Mouse (Mus musculus) Muller cell, postnatal 12 days (primary cell): ENCODE data around the gene Mrps36.
"Not testable (repeated sequence)": the region's sequence is repeated elsewhere in the genome, so short reads cannot be mapped to it uniquely, and the experiment has no call there.

Experiments
- DNase-seq: peaks from one replicate; pipeline ENCODE4 v3.0.0-alpha.2; 2015; ENCODE audit errors: inconsistent ontology term

Gene Mrps36

GRCm38 (mm10) chr13:100731462-100732046 lies 12.9 kb downstream of the Mrps36 start:
- DNase-seq: not testable (repeated sequence)

- DNase-seq: peak; percentile 97
These were observed 13.6 kb downstream of the Mrps36 start, which contains the start of gene Cdk7 for GRCm38 (mm10) chr13:100730861-100731176. Cdk7 (minus strand) TSS chr13:100730939.

GRCm38 (mm10) chr13:100730153-100730860 lies 14.2 kb downstream of the Mrps36 start:
- no peak for DNase-seq

GRCm38 (mm10) chr13:100728530-100728929 lies 15.9 kb downstream of the Mrps36 start:
- not testable (repeated sequence) for DNase-seq

GRCm38 (mm10) chr13:100728086-100728485 lies 16.4 kb downstream of the Mrps36 start:
- no peak for DNase-seq

- DNase-seq: no peak
These were observed 19.3 kb downstream of the Mrps36 start for GRCm38 (mm10) chr13:100725194-100725593.

- DNase-seq: peak; percentile 6
These were observed 20.3 kb downstream of the Mrps36 start for GRCm38 (mm10) chr13:100724051-100724754.

- DNase-seq: no peak
These were observed 22.8 kb downstream of the Mrps36 start for GRCm38 (mm10) chr13:100721656-100722055.

GRCm38 (mm10) chr13:100715467-100715866 lies 29.0 kb downstream of the Mrps36 start:
- no peak for DNase-seq

- no peak for DNase-seq
These were observed 38.3 kb downstream of the Mrps36 start for GRCm38 (mm10) chr13:100706206-100706605.

- DNase-seq: no peak
These were observed 41.0 kb downstream of the Mrps36 start for GRCm38 (mm10) chr13:100703468-100703867.

GRCm38 (mm10) chr13:100698866-100699265 lies 45.6 kb downstream of the Mrps36 start:
- no peak for DNase-seq

- DNase-seq: no peak
These were observed 46.9 kb downstream of the Mrps36 start for GRCm38 (mm10) chr13:100697541-100697940.

GRCm38 (mm10) chr13:100687513-100687912 lies 56.9 kb downstream of the Mrps36 start:
- no peak for DNase-seq
